Mouse (Mus musculus): ENCODE measurements around the gene Cep128.
A peak's percentile ranks its signal among the peaks of the same experiment; 100 is the strongest.
"Not testable (repeated sequence)": the region's sequence is repeated elsewhere in the genome, so short reads cannot be mapped to it uniquely, and the experiment has no call there.

Gene Cep128

DNA sequence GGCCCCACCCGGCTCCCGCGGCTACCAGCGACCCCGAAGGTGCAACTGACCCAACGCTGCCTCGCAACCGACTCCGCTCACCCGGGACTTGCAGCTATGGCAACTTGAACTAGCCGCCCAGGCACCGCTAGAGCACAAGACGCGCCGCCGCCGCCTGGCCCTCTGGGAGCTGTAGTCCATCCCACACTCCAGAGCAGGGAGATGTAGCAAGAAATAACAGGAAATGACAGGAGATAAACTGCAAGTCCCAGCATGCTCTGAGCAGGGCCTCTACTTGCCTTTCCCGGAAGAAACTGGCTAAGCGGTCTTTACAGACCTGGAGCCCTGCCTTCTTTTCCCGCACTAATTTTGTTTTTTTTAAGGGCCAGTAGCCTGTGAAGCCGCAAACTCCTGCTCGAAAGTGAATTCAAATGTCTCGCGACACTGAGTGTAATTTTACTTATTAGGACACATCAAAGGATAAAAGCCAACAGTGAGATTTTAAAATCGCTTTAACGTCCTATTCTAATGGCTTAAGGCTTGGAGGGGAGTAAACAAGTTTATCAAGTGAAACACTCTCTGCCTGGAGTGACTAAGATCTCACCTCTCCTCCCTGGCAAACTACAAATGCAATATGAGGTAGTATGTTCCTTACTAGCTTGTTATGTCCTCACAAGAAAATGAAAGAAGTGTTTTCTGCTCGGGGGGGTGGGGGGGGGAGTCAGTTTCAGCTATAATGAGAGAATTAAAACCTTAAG lies at the start of gene Cep128, which contains the start of gene Tshr:
Gene Cep128 (minus strand): TSS at position 129 of the 737 bp plus-strand sequence.
Gene Tshr (plus strand): TSS at position 283 of the 737 bp plus-strand sequence.
- ATAC-seq (ENCODE audit: low TSS enrichment): peak; percentile 100

DNA sequence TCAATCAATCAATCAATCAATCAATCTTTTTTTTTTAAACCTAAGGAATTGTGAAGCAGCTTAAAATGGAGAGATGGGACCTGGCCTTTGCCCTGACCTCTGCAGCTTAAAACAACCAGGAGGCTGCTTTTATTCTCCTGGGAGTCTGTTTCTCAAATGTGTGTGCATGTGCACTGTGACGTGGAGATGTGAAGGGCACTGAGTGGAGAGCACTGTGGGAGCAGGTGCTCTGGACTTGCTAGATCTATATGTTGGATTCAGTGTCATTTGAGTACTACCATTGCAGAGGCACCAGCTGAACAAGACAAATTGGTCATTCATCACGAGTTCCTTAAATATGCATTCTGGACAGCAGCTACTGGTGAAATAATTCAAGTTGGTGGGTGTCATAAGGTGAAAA lies 42.9 kb upstream of the Cep128 start:
- no peak for ATAC-seq (ENCODE audit: low TSS enrichment)

DNA sequence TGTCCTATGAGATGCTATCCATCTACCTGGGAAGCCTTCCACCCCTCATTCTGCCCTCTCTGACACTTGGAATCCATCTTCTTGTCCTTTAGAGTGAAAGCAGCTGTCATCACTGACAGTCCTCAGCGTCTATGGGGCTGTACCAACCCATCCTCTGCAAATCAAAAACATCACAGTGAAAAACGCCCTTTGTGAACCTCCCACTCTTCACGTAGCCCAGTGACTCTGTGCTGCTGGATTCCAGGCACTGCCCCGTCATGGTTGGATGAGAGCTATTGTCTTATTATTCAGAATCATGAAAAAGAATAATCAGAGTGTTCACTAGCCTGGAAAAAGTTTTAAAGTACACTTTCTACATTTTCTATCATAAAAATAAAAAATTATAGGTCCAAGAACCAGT lies 42.3 kb upstream of the Cep128 start:
- no peak for ATAC-seq (ENCODE audit: low TSS enrichment)

DNA sequence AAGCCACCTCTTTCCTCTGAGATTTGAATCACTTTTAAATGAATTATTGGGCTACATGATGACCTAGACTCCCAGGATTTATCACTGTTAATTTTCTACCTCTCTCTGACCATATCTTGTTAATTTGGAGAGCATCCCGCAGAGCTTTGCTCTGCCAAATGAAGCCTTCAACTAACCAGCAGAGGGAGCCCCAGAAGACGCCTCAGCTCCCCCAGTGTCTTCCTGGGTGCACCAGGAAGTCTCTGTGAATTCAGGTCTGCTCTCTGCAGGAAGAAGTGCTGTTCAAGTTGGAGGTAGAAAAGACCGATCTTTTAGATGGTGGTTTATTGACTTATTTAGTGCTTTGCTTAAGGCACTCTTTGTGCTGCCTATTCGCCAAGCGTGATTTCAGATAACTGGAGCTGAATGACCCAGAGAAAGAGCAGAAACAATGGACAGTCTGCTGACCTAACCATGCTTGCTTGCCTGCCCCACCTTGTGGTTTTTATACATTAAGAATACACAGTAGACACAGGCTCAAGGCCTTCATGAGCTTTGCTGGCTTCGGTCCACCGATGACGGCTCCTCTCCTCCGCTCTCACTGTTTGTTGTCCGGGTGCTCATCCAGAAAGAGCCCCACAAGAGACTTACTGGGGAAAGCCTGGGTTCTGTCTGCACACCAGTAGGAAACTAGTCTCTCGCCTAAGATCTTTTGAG lies 39.1 kb upstream of the Cep128 start:
- ATAC-seq (ENCODE audit: low TSS enrichment): peak; percentile 95

DNA sequence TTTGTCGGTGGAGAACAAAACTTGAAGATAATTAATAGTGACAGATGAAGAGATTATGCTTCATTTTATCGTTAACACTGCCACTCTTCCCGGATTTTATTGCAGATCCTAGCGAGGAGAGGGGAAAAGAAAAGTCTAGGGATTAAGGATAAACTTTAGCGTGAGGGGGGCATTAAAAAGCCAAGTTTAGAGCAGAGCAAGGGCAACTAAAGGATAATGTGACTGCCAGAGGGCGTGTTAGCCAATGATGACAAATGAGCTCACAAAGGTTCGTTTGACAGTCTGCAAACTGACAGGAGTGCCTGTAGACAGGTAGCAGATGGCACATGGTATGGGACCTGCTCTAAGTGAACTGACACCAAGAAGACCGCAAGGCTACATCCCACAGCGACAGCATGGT lies 37.1 kb upstream of the Cep128 start:
- no peak for ATAC-seq (ENCODE audit: low TSS enrichment)

DNA sequence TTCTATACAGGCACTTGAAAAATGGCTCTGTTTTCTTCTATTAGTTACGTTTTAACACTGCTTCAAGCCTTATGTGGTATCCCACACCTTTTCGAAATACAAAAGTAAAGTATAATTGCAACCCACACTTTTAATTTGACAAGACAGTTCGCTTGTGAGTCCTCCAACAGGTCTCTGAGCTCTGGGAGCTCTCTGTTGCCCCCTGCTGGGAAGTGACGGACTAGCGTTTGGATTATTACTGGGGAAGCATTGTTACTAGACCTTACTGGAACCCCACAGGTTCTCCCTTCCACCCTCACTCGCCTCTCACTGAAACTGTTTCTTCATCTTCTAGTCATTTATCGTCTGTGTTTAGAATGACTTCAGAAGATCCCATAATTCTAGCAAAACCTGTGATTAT lies 34.6 kb upstream of the Cep128 start:
- ATAC-seq (ENCODE audit: low TSS enrichment): no peak

DNA sequence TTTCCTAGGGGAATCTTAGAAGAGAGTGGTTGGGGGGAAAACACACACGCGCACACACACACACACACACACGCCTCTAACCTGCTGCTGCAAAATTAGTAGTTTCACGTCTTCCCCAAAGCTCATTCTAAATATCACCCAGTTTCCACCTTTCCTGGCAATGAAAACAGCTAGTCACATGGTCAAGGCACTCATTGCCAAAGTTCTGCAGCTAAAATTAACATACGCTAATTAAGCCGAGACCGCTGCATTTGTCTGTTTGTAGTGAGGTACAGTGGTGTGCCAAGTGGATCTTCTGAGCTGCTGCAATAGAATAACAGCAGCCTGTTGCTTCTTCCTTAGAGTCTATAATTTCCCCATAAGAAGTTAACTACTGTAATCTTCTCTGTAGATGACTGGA lies 32.6 kb upstream of the Cep128 start:
- ATAC-seq (ENCODE audit: low TSS enrichment): no peak

DNA sequence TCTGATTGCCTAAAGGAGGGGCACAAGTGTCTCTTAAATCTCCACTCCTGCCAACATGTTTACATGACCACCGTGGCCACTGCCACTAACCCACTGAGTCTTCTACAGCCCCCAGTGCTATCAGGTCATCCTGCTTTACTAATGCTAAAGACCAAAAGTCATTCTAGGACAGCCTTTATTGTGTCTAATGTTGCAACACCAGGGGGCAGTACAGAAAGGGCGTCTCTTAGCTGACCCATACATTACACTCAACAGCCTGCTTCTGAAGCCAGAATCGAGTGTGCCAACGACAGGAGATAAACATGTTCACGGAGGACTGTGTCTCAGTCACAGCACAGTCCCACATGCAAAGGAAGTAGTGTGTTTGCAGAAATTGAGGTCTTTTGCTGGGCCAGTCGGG lies 30.9 kb upstream of the Cep128 start:
- ATAC-seq (ENCODE audit: low TSS enrichment): no peak

DNA sequence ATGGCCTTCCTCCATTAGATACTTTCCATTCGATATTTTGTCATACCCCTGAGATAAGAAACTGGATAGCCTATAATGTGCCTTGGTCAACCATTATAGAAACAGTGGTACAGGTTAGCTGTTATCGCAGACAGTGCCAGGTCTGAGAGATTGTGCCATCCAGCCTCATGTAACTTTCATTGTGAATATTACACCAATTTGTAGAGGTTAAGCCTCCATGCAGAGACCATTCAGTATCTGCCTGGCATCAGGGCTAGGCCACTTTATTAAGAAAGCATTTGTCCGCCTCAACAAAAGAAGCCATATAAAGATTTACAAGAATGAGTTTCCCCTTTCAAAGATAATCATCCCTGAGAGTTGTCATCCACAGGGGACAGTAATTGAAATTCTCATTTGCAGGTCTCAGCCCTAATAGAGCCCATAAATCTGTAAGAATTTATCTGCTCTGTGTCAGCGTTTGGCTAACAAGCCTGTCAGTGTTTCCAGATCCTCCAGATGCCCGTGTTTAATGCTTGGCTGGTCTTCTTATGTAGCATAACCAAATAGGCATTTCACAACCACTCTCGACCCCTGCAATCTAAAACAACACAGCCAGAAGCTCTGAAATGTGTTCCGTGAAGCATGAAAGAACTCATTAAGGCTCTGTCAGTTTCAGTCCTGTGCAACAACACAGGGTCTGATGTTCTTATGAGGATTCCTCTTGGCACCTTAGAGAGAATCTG lies 28.4 kb upstream of the Cep128 start:
- no peak for ATAC-seq (ENCODE audit: low TSS enrichment)

DNA sequence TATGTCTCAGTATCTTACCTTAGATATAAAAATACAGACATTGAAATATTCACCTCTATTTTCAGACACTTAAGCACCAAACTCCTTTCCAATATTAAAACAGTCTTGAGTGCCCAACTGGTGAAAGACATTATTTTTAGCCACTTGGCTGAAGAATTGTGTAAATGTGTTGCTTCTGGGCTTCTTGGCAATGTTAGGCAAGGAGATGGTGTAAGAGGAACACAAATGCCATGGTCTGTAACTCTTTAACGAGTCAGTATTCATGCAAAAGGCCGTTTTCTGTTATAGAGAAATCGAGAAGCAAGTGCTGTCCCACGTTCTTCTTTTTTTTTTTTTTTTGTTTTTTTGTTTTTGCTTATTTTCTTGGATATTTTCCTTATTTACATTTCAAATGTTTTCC lies 26.1 kb upstream of the Cep128 start:
- no peak for ATAC-seq (ENCODE audit: low TSS enrichment)

DNA sequence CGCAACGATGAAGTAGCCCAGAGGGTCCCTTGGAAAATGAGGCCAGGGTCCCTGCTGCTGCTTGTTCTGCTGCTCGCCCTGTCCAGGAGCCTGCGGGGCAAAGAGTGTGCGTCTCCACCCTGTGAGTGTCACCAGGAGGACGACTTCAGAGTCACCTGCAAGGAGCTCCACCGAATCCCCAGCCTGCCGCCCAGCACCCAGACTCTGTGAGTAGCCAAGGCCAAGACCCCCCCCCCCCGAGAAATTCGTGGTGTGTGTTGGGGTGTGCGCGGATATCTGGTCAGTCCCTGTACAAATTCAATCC lies 16.8 kb upstream of the Cep128 start:
- ATAC-seq (ENCODE audit: low TSS enrichment): no peak

DNA sequence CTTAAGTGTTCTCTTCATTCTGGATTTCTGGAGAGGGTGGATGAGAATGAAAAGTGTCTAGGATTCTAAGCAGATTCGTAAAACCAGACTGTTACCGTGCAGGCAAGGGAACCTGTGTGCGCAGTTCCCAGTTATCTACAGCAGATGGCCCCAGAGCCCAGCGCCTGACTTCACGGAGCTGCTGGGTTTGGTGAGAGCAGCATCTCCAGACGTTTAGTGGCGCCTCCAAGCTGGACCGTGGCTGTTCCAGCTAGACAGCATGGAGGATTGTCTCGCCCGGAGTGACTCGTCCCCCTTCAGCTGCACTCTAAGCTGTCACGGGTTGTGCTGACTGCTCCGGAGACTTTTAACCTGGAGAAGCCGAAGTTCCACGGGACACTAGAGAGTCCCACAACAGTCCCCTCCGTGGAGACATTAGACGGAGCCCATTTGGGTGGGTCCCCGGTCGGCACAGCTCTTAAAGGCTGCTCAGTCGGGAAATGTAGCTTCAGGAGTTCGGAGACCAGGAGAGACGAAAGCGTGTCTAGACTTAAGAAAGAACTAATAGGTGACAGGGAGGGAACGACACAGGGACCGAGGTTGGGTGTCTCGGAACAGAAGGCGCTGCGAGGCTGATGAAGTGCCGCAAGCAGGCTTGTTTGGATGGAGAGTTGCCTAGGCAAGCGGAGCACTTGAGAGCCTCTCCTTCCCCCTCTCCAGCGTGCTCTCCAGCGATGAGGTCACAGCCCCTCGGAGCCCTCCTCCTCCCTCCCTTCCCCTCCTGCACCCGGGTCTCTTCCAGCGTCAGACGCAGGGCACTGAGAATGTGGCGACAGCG lies 16.2 kb upstream of the Cep128 start:
- peak; percentile 100 for ATAC-seq (ENCODE audit: low TSS enrichment)

DNA sequence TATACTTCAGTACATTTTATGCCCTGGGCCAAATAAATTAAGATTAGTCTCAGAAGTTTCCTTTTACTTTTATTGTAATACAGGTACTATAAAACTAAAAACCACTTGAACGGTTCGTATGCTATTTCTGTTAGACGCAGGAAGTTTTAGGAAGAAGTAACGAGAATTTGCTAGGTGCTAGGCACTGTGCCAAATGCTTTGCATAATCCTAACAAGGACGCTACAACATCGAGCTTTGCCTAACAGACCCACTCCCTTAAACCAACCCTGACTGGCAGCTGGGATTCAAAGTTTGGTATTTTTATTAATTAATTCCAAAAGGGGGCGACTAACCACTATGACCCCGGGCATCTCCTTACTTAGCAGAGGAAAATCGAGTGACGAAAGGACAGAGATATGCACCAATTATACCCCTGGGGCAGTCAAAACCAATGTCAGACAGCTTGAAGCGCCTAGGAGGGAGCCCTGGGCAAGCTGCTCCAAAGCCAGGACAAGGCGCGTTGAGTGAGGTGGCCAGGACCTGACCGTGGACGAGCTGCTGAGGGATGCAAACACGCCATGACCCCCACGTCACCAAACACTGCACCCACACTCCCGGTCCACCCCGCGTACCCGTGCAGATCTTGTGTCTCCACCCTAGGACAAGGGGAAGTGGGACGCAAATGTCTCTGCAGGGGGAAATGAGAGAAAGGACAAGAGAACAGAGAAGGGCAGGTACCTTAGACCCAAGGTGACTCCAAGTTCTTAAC lies 519 bp downstream of the Cep128 start:
- ATAC-seq (ENCODE audit: low TSS enrichment): no peak; the same call in 1 of the 2 replicates

DNA sequence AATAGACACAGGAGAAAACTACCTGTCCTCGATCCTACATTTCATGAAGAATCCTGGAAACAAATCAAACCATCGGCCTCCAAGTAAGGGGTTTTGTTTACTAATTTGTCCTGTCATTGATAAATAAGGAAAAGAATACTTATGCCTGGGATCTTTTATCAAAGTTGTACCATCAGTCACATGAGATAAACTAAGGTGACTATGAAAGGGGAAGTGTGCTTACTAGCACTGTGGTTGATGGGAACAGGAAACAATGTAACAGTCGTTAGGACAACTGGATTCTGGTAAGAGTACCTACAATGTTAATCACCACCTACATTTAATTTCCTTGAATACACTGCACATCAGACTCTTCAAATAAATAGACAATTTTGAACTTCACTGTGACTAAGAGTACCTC lies 15.0 kb downstream of the Cep128 start:
- no peak for ATAC-seq (ENCODE audit: low TSS enrichment)

DNA sequence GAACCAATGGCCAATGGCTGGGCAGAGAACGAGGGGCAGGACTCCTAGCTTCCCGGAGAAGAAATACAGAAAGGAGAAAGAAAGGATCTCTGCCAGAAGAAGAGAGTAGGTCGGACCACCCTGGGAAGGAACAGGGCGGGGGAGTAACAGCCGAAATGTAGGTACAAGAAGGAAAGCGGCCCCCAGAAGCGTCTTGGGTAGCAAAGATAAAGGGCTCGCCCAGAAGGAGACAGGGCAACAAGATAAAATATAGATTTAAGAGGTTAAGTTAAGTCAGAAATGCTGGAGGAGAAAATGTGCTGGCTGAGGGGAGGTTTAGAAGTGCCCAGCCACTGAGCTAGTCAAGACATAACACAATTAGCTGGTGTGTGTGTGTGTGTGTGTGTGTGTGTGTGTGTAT lies 30.4 kb downstream of the Cep128 start:
- ATAC-seq (ENCODE audit: low TSS enrichment): no peak

DNA sequence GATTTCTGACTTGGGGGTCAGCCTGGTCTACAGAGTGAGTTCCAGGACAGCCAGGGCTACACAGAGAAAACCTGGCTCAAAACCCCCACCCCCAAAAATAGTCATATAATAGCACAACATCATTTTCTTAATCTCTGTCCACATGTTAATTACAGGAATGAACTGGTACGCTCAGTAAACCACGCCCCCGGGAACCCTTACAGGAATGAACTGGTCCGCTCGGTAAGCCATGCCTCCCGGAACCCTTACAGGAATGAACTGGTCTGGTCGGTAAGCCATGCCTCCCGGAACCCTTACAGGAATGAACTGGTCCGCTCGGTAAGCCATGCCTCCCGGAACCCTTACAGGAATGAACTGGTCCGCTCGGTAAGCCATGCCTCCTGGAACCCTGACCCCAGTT lies 45.6 kb downstream of the Cep128 start:
- ATAC-seq (ENCODE audit: low TSS enrichment): not testable (repeated sequence)

DNA sequence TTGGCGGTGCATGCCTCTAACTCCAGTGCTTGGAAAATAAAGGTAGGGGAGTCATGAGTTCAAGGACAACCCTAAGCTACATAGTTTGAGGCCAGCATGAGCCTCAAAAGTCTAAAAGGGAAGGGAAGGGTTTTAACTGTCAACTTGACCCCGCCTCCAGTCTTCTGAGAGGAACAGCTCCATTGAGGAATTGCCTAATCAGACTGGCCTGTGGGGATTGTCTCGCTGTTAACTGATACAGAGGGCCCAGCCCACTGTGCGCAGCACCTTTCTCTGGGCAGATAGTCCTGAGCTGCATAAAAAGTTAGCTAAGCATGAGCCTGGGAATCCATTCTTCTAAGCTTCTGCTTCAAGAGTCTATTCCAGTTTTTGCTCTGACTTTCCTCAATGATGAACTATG lies 56.7 kb downstream of the Cep128 start:
- ATAC-seq (ENCODE audit: low TSS enrichment): no peak

DNA sequence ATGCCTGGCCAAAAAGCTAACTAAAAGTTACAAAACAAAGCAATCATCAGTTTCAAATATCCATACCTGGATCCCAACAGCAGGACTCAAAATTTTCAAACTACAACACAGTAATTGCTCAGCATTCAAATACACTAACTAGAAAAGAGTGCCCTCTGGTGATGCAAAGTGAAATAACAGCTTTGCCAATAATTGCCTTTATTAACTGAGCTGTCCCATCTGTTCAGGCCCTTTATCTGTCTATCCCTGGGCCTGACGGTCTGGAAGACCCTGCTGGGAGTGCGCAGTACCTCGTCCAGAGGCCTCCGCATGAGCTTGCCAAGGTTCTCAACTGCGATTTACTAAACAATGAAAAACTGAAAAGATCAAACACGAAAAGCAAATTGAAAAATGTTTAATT lies 58.1 kb downstream of the Cep128 start:
- ATAC-seq (ENCODE audit: low TSS enrichment): peak; percentile 47; the same call in 1 of the 2 replicates

DNA sequence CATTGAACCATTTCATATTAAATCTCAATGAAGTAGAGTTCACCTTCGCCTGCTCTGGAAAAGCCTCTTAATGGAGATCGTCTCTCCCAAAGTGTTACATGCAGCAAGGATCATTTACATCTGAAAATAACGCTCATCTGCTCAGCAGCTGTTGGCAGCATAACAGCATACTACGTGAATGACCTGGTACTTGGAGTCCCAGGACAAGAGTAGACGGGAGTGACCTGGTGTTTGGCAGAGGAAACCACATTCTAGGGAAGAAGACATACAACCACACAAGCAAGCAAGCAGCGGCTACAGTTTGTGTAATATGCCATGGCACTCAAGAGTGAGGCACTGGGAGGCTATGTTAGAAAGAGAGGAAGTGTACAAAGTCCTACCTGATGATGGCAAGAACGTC lies 69.2 kb downstream of the Cep128 start:
- no peak for ATAC-seq (ENCODE audit: low TSS enrichment)

DNA sequence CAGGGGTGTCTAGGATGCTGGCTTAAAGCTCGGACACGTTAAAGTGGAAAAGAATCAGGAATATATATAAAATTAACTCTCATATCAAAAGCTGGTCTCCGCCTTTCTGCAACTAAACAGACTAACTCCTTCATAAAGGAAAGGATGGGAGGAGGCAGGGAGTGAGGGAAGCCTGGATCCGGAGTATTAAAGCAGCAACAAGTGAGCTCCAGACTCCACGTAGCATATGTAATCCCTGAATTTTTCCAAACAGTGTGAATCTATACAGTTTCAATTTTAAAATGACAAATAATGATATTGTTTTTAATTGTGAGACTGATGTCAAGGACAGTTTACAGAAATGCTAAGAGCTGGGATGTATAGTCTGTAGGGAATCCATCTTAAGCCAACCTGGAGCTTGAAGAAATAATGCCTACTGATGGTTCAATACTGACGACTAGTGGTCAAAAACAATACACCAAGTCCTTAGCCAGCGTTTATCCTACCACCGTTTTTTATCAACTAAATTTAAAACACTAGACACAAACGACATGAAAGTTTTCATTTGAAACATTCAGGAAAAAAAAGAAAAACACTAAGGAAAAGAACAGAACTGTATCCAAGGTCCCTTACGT lies 70.1 kb downstream of the Cep128 start:
- peak; percentile 95 for ATAC-seq (ENCODE audit: low TSS enrichment)

DNA sequence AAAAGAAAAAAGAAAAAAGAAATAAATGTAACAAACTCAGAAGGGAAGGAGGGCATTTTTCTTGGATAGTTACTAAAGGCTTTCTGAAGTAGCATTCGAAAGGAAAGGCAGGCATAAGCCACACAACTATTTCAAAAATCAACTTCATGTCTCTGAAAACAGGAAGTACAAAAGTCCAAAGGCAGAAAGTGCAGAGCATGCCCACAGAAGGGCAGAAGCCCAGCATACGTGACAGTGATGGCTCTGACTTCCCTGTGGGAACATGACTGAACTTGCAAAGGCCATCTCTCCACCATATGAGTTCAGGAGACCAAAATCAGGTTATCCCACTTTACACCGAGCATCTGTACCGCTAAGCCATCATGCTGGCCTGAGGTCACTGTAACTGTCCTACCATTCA lies 71.6 kb downstream of the Cep128 start:
- ATAC-seq (ENCODE audit: low TSS enrichment): no peak

Data from frontal cortex, adult (tissue).